Mouse (Mus musculus) heart, adult 11 months (tissue): Measurements from ENCODE around the gene Dlk1.

Experiments used
- DNase-seq: peaks from one replicate; pipeline ENCODE4 v3.0.0; 2022

Gene Dlk1

DNA sequence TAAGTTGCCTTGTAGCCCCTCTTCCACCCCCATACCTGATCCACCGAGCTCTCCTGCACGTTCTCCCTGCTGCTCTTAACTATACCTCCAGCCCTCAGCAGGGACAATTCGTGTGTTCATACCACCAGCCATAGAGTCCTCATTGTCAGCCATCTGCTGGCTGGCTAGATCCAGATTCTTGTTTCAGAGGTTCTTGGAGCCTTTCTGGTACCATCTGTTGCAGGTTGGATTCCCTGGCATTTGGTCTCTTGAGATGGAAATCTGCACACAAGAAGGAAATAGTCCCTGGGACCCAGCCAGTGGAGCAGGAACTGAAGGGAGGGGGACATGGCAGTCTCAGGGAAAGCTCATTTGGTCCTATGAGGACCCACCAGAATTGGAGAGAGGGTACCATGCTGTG is 39.1 kb downstream of the Dlk1 start:
- no peak for DNase-seq

DNA sequence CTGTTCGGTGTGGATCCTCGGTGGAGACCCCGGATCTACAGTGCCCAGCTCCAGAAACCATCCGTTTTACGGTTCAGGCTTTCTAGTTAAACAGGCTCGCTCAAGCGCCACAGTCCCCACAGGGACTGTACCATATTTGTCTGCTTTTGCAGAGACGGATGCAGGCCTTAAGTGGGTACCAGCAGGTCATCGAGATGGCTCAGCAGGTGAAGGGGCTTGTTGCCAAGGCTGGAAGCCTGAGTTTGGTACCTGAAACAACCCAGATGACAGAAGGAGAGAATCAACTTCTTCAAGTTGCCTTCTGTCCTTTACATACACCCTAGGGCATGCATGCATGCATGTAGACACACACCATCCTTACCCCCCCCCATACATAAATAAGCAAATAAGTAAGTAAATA is 40.8 kb downstream of the Dlk1 start:
- peak; percentile 43 for DNase-seq

GRCm38 (mm10) chr12:109495016-109495644 is 42.5 kb downstream of the Dlk1 start:
- peak; percentile 76 for DNase-seq

DNA sequence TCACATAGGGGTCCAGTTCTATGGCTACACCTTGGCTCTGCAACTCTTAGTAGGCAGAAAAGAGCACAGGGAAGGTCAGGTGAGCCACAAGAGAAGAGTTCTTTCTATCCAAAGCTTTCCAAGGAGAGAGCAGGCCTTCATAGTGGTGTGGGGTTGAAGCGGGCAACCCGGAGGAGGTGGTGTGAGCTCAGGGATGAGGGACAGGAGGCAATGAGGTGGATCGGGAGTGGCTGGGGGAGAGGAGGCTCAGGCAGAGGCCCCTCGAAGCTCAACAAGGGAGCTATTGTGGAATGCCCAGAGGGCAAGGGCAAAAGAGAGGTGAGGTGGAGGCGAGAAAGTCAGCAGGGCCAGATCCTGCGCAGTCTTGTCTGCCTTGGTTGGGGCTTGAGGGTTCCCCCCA is 43.8 kb downstream of the Dlk1 start:
- no peak for DNase-seq

- DNase-seq: peak; percentile 44
Observed at GRCm38 (mm10) chr12:109500992-109501391, 48.4 kb downstream of the Dlk1 start.

GRCm38 (mm10) chr12:109502360-109503040 is 49.9 kb downstream of the Dlk1 start:
- peak; percentile 56 for DNase-seq

DNA sequence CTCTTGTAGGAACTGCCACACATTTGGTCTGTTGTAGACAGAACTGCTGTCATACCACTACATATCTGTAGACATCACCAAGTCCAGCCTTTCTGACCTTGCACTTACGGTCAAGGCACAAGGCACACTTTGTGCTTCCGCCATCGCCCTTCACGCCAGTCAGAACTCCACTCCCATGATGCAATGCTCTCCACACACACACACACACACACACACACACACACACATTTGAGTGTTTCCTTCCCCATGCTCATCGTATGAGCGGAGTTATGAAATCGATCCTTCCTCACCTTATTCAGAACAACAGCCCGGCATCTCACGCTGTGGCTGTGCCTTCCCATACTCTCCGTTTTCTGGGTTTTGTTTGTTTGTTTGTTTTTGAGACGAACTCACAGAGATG is 55.1 kb downstream of the Dlk1 start:
- DNase-seq: no peak

GRCm38 (mm10) chr12:109508495-109509454 is 56.2 kb downstream of the Dlk1 start:
- DNase-seq: no peak

- DNase-seq: no peak
Observed at GRCm38 (mm10) chr12:109509531-109510137, 57.0 kb downstream of the Dlk1 start.

GRCm38 (mm10) chr12:109510247-109510646 is 57.6 kb downstream of the Dlk1 start:
- DNase-seq: no peak

DNA sequence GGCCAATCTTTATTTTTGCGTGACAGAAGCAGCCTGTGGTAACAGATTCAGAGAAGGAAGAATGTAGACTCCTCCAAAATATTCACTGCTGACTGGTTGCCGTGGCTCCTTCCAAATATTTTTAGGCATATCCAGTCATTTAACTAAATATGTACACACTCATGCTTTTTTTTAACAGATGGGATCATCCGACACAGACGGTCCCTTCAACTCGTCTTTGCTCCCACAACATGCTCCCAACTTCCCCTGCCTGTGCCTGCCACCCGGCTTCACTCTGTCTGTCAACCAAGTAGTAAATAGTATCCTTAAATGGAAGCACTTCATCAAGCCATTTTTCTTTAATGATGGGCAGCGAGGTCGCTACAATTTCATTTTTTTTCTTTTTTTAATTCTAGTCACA is 58.8 kb downstream of the Dlk1 start:
- no peak for DNase-seq

GRCm38 (mm10) chr12:109512151-109512907 is 59.7 kb downstream of the Dlk1 start:
- DNase-seq: no peak
